Mouse (Mus musculus): ENCODE measurements around the gene Clybl. TPM values are rescaled to one million over a fixed set of nuclear protein-coding genes. Genes with fewer than 3 reads are reported as not detected.

Clybl gene
- 9.2 and 10.1 TPM in 2 replicates for polyA plus RNA-seq (2012; rRNA removed)

DNA sequence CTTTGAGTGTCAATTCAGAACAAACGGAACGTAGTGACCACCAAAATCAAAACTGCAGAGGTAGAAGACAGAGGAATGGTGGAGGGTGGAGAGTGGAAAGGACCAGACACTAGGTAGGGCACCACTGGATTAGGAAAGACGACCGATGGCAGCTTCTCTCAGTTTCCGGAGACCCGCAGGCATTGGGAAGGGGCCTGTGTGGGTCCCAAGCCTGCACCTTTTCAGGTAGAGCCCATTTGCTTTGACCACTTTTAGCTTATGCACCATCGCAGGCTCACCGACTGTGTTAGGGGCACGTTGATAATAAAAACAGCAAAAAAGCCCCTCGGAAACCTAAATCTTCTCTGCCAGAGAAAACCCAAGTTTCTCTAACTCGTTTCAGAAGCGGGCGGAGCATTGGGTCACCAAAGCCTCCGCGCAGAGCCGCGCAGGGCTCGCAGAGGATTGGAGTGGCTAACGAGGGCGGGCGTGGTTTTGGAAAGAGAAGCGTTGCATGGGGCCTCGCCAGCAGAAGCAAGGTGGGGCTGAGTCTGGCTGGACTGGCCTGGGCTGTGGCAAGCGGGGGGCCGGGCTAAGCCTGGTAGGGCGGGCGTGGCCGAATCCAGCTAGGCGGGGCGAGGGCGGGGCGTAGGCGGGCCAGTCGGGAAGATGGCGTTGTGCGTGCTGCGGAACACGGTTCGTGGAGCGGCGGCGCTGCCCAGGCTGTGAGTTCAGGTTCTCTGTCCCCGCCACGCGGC, at the start of gene Clybl:
Gene Clybl (plus strand): TSS at position 627 of the 737 bp plus-strand sequence.

DNA sequence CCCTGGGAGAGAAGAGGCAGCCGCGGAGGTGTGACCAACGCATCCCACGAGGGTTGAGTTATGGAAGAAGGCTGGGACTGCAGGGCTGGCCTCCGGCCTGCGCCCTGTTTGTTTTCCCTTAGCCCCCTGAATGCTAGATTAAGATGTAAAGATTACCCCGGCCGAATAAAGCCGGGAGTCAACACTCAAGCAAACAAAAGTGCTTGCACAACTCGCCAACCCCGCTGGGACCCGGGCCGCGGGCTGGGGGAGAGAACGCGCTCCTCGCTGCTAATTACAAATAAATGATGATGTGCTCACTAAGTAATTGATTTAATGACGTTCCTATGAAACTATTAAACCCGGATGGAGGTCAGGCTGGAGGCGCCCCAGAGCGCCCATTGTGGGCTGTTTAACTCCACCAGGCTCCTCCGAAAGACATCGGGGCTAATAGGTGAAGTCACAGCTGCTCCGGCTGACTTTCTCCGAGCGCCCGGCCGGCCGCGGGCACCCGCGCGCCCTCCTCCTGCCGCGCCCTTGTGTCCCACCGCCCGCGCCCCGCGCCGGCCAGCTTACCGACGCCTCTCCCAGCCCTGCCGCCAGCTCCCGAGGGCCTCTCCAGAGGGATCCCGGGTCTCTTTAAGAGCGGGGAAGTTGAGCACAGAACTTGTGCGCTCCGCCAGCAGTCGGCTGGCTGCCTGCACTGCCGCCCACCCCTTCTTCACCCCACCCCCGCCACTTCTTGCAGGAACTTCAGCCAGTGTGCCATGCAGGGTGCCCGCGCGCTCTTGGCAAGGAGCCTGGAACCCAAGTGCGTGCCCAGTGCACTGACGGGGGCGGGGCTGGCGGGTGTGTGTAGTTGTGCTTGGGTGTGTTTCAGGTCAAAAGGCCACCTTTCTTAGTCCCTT, 269.2 kb downstream of the Clybl start, which contains the start of gene Gm5089:
Gene Gm5089 (minus strand): TSS at position 620 of the 887 bp plus-strand sequence.

Other genes starting within 250 kb of the Clybl start
- gene Gpr183, start 216.5 kb upstream of the Clybl start, polyA plus RNA-seq (2012; rRNA removed) = 1.7 and 1.9 TPM in 2 replicates
- not detected in 2 replicates for gene Timm8a2, start 147.0 kb upstream of the Clybl start, polyA plus RNA-seq (2012; rRNA removed)
- gene Tm9sf2, start 74.7 kb upstream of the Clybl start, polyA plus RNA-seq (2012; rRNA removed) = 721 and 936 TPM in 2 replicates

Data from colon, adult 2 months (tissue).